Mouse (Mus musculus): ENCODE measurements around the gene Hmgb1. TPM values are rescaled to one million over a fixed set of nuclear protein-coding genes. Genes with fewer than 3 reads are reported as not detected.
"Not testable (repeated sequence)": the region's sequence is repeated elsewhere in the genome, so short reads cannot be mapped to it uniquely, and the experiment has no call there.

Hmgb1 gene
- total RNA-seq, 2 experiments from 2014 or later, result 99.8 to 112 TPM

GRCm38 (mm10) chr5:149160469-149160868 is 23.8 kb downstream of the Hmgb1 start:
- no peak overlapping the region for H3K4me3 ChIP-seq
- intact Hi-C loops (cut with DNase I), result no loop called here
- H3K27ac ChIP-seq, result no peak overlapping the region
- TF ChIP-seq CTCF (IDR thresholded peaks at IDR 0.05), result no peak
- no peak for DNase-seq

DNA sequence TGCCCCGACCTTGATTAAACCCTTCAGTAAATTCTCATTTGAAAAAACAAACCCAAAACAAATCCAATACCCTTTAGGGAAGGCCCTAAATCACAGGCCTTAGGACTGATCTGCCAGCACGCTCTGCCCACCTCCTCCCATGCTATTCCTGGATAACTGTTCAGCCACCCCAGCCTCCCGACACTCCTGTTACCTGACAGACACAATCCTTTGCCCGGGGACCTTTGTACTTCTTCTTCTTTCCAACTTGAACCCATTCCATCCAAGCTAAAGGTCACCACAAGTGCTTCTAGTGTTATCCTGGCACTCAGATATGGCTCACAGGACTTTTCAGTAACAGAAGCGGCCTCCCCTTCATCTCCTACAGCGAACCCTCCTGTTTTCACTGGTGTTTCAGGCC is 25.3 kb downstream of the Hmgb1 start:
- peak overlapping the region; percentile 53 for H3K27ac ChIP-seq
- DNase-seq, result peak; percentile 44
- H3K4me3 ChIP-seq, result no peak overlapping the region
- TF ChIP-seq CTCF (IDR thresholded peaks at IDR 0.05), result no peak
- intact Hi-C loops (cut with DNase I), result no loop called here

GRCm38 (mm10) chr5:149156886-149157563 is 27.3 kb downstream of the Hmgb1 start:
- DNase-seq, result no peak
- Histone ChIP-seq H3K4me3 (peak overlapping the region; percentile 21; the same call in 1 of the 2 replicates), H3K27ac (peak overlapping the region; percentile 69)
- intact Hi-C loops (cut with DNase I), result no loop called here
- TF ChIP-seq CTCF (IDR thresholded peaks at IDR 0.05), result no peak

DNA sequence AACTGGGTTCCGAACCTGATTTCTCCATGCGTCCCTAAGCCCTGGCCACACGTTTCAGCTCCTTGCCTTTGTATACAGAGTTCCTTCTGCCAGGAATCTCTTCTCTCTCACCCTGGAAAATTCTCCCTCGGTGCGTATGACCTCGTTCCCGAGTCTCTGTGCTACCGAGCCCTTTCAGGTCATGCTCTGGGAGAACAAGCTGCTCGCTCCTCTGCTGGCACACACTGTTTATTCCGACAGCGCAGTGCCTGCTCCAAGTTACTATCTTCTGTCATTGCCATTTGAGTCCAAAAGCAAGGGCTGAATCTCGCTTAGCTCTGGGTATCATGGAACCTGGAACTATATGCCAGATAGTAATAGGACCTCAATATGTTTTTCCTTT is 31.5 kb downstream of the Hmgb1 start:
- peak overlapping the region; percentile 66 for H3K4me3 ChIP-seq
- intact Hi-C loops (cut with DNase I), result loop anchor here (2.0 to 5.0 kb wide), 2 partner anchors 30 to 100 kb away; no protein-coding TSS in a partner anchor

DNA sequence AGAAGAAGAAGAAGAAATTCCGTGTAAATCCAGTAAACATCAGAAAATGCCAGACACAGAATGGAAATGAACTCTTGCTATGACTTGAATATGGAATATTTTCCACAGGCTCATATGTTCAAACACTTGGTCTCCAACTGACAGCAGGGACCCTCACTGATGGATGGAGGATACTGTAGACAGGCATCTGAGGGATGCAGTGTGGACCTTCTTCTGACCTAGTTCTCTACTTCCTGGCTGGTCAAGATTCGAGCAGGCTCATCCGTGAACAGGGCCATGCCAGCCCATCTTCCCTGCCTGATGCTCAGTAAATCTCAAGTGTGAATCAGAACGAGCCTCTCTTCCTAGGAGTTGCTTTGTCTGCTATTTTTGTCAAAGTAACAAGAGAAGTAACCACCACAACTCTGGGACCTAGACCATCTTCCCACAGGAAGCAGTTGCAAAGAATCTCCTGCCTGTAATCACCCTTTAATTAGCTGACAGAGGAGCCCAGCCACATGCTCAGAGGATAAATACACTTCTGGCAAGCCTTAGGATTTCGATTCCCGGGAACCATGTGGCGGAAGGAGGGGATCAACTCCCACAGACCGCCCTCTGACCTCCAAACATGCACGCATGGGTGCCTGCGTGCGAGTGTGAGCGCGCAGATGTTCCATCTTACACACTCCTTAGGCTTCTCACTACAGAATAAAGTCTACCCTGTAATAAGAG is 32.1 kb downstream of the Hmgb1 start:
- DNase-seq, result peak; percentile 37
- no peak for TF ChIP-seq CTCF (IDR thresholded peaks at IDR 0.05)
- Histone ChIP-seq H3K27ac (peak overlapping the region; percentile 87), H3K4me3 (peak overlapping the region; percentile 66)
- intact Hi-C loops (cut with DNase I), result loop anchor here (2.0 to 5.0 kb wide), 2 partner anchors 31 to 100 kb away; no protein-coding TSS in a partner anchor

More for the DNA sequence above, 31.5 kb downstream of the Hmgb1 start:
- peak; percentile 64 for DNase-seq
- peak overlapping the region; percentile 87 for H3K27ac ChIP-seq
- TF ChIP-seq CTCF (IDR thresholded peaks at IDR 0.05), result no peak

- intact Hi-C loops (cut with DNase I), result loop anchor here (5.0 kb wide), 1 partner anchor 99 kb away; no protein-coding TSS in a partner anchor
- no peak for DNase-seq
- H3K4me3 ChIP-seq, result no peak overlapping the region
- H3K27ac ChIP-seq, result no peak overlapping the region
- no peak for TF ChIP-seq CTCF (IDR thresholded peaks at IDR 0.05)
These were observed 33.4 kb downstream of the Hmgb1 start for GRCm38 (mm10) chr5:149150882-149151281.

DNA sequence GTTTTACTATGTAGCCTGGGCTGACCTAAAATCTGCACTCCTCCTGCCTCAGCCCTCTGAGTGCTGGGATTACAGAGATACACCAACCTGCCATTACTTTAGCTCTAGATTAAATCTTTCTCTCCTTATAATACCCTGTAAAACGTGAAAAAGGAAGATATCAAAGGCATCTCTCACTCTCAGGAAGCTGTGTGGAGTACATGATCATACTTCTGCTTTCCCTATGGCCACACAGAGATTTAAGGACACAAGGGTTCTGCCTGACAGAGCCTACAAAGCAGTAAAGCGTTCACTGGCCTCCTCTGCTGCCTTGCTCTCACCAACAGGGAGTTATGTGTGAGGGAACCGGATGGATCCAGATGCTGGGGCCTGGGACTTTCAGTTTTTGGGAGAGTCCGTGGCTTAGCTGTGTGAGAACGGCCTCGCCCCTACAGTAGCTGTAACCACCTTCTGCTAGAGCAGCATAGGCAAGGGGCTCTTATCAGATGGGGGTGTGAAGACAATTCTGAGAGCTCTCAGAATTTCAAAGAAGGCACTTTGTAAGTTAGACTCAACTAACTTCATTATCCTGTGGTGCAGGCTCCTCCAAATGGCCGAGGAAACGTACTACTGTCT is 36.8 kb downstream of the Hmgb1 start:
- H3K27ac ChIP-seq, result no peak overlapping the region
- no peak for DNase-seq
- intact Hi-C loops (cut with DNase I), result no loop called here
- no peak overlapping the region for H3K4me3 ChIP-seq
- TF ChIP-seq CTCF (IDR thresholded peaks at IDR 0.05), result no peak

DNA sequence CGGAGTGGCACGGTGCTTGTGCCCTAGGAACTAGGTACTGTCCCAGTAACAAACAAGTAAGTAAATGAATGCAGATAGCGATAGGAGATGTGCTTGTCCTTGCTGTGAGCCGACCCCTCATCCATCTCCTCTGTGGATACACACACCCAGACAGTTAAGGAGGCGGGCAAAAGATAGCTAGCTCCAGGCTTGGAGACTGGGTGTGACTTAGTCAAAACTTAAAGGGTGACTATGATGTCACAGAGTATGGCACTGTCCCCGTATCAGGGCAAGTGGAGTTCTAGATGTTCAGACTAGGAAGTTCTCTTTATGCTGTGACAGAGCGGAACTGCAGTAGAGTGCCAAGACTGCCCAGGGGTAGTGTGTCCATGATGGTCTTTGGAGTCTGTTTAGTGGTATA is 37.6 kb downstream of the Hmgb1 start:
- no peak overlapping the region for H3K27ac ChIP-seq
- H3K4me3 ChIP-seq, result no peak overlapping the region
- DNase-seq, result no peak
- TF ChIP-seq CTCF (IDR thresholded peaks at IDR 0.05), result no peak
- intact Hi-C loops (cut with DNase I), result no loop called here

- intact Hi-C loops (cut with DNase I), result no loop called here
- peak overlapping the region; percentile 63 for H3K27ac ChIP-seq
- no peak for DNase-seq
These were observed 40.4 kb downstream of the Hmgb1 start for GRCm38 (mm10) chr5:149143766-149144375.

DNA sequence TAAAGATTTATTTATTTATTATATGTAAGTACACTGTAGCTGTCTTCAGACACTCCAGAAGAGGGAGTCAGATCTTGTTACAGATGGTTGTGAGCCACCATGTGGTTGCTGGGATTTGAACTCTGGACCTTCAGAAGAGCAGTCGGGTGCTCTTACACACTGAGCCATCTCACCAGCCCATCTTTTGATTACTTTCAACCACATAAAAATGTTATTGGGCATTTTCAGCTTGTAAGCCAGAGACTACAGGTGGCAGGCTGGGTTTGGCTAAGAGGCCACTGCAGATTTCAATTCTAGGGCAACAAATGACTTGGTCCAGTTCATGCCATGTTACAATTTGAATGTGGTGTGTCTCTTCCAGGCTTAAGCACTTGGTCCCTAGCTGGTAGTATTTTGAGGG is 43.1 kb downstream of the Hmgb1 start:
- intact Hi-C loops (cut with DNase I); H3K4me3 ChIP-seq; H3K27ac ChIP-seq; DNase-seq: not testable (repeated sequence)

More at GRCm38 (mm10) chr5:149143766-149144375, 40.4 kb downstream of the Hmgb1 start:
- H3K4me3 ChIP-seq, result peak overlapping the region; percentile 48
- TF ChIP-seq CTCF (IDR thresholded peaks at IDR 0.05), result no peak

GRCm38 (mm10) chr5:149140336-149140735 is 44.0 kb downstream of the Hmgb1 start:
- intact Hi-C loops (cut with DNase I), result no loop called here
- no peak for TF ChIP-seq CTCF (IDR thresholded peaks at IDR 0.05)
- no peak for DNase-seq
- H3K27ac ChIP-seq, result no peak overlapping the region
- H3K4me3 ChIP-seq, result no peak overlapping the region

GRCm38 (mm10) chr5:149138087-149138486 is 46.2 kb downstream of the Hmgb1 start:
- H3K27ac ChIP-seq, DNase-seq, H3K4me3 ChIP-seq: not testable (repeated sequence)
- intact Hi-C loops (cut with DNase I), result loop anchor here (5.0 kb wide), 1 partner anchor 66 kb away; no protein-coding TSS in a partner anchor

Measured in gastrocnemius, adult 2 months (tissue).